Mouse (Mus musculus): Measurements from ENCODE around the gene Elmo2.

- TF ChIP-seq CTCF (IDR thresholded peaks at IDR 0.05; ENCODE audit: low read depth, low read length), result no peak
- no peak for TF ChIP-seq POLR2A (IDR thresholded peaks at IDR 0.05; ENCODE audit: borderline replicate concordance, low read depth, low read length)
Measured at GRCm38 (mm10) chr2:165327386-165327785, 1.1 kb upstream of the Elmo2 start.
